Comparison of ENCODE assay signal across 8 mouse cellular contexts in the genomic region with DNA sequence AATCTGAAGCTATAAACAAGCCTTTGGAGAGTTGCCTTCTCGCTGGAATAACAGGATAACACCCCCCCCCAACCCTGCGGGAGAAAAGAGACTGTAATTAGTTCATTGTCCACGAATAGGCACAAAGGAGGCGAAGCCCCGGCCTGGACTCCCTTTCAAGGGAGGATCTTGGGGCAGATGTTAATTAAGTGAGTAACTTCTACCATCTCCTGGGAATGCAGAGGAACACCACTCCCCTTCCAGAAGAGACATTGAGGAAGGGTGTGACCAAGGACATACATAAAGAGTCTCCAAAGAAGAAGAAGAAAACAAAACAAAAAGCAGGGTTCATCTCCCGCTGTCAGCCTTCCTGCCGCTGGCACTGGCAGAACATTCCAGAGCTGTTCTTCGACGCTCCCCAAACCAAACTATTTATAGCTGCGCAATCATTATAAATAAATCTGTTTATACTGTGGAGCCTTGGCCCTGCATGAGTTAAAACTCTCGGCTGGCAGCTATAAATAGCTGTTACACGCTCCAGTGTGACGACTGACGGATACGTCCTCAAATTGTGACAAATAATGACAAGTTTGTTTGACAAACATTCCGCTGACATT.
DNase-seq lines count a peak whose midpoint lies in the region; ATAC-seq lines count a peak whose summit lies in the region.

No protein-coding gene starts in this region.

- no peak overlapping the region for H3K9ac ChIP-seq in midbrain, embryonic 14.5 days (replicated peaks; ENCODE audit: low read length)

- H3K36me3 ChIP-seq in midbrain, embryonic 14.5 days (ENCODE audit: control insufficient read depth, insufficient read depth, low read length): no peaks in the 10 kb centered on the region

- no peak overlapping the region for H3K27ac ChIP-seq in midbrain, embryonic 14.5 days (replicated peaks; ENCODE audit: low read depth, low read length)

- WGBS in midbrain, embryonic 14.5 days: 6% methylated on average over 16 of the region's 16 CpGs

- H3K27me3 ChIP-seq in midbrain, embryonic 14.5 days (ENCODE audit: control insufficient read depth, insufficient read depth, low read length): 0 out of 2 replicates have a peak, but pooled peaks cover 3% of the 10 kb centered on the region

- H3K4me2 ChIP-seq in midbrain, embryonic 14.5 days (ENCODE audit: low read length): peak overlapping the region; percentile 1; the same call in 1 of the 2 replicates

- H3K4me3 ChIP-seq in midbrain, embryonic 14.5 days (replicated peaks; ENCODE audit: low read depth, low read length): no peak overlapping the region

- DNase-seq in right cerebral cortex, postnatal 4 days: peak; percentile 20
- DNase-seq in right cerebral cortex, postnatal 14 days: no peak
- DNase-seq in heart, adult 9 months (ENCODE audit: low spot score in 2 of 2): peak; percentile 77 to 87
- DNase-seq in kidney, adult 9 months: peak; percentile 32
- DNase-seq in midbrain, embryonic 14.5 days: peak; percentile 68
- no peak for DNase-seq in cerebellum, adult 11 months
- no peak for DNase-seq in thymus, postnatal 36 days
- DNase-seq in thymus, postnatal 25 days: no peak

- peaks cover 30% of the 10 kb centered on the region for H3K4me1 ChIP-seq in midbrain, embryonic 14.5 days (ENCODE audit: control insufficient read depth, insufficient read depth, low read length)

- no peaks in the 10 kb centered on the region; the same call in 1 of the 2 replicates for H3K9me3 ChIP-seq in midbrain, embryonic 14.5 days (ENCODE audit: control insufficient read depth, low read length)

- no peak for ATAC-seq in midbrain, embryonic 14.5 days (ENCODE audit: low FRiP score, low TSS enrichment)

Comparison
In these comparisons a context has a peak if more than half of its experiments do, and no peak if none do; other contexts are left out.
1. DNase-seq: peak in right cerebral cortex, postnatal 4 days (single experiment), heart, adult 9 months (2 of 2), kidney, adult 9 months (single experiment) and midbrain, embryonic 14.5 days (single experiment); none in right cerebral cortex, postnatal 14 days (single experiment), cerebellum, adult 11 months (single experiment), thymus, postnatal 36 days (0 of 2) and thymus, postnatal 25 days (single experiment).